8 mouse cellular contexts compared by ENCODE assay signal in the genomic region with DNA sequence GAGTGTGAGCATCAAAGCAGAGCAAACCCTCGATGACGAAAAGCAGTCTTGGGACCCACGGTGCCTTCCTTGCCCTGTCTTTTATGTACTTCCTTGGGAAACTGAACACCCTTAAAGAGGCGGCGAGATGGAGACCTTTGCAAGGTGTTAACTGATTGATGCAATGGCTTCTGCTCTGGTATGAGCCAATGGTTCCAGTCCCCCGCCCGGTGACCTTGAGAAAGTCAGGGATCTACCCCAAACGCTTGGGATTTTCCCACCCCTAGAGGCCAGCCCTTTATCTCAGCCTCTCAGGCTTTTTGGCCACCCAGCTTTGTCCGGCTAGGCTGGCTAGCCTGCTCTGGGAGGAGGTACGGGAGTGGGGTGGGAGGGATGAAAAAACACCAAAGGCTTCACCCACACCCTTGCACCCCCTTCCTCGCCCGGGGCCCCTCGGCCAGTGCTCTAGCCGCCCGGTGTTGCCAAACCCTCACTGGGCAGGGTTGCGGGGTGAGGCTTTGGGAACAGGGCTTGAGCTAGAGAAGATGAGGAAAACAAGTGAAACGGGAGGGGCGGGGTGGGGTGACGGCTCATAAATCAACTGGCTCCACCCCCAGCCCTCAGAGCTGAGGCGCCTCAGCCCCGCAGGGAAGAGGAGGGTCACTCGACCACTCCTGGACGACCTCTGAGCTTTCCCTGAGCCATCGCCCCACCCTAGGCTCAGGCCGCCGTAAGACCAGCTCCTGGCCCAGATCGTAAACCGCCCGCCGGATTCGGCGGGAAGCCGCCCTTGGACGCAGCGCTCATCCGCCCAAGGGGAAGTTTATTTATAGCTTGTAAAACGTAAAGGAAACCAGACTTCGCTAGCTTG.
A peak's percentile ranks its signal among the peaks of the same experiment; 100 is the strongest.
DNase-seq lines count a peak whose midpoint lies in the region; ATAC-seq and TF ChIP-seq lines count a peak whose summit lies in the region.

No protein-coding gene starts in this region.

- WGBS in embryonic facial prominence, embryonic 12.5 days = 7% methylated on average over 38 of the region's 38 CpGs
- WGBS in heart, embryonic 11.5 days (ENCODE audit: insufficient replicate concordance) = 5% methylated on average over 35 of the region's 38 CpGs
- WGBS in kidney, embryonic 14.5 days = 4% methylated on average over 35 of the region's 38 CpGs
- WGBS in small intestine, adult 2 months = 8% methylated on average over 34 of the region's 38 CpGs

- H3K4me3 ChIP-seq in embryonic facial prominence, embryonic 12.5 days = peak overlapping the region; percentile 38; the same call in 1 of the 2 replicates
- H3K4me3 ChIP-seq in heart, embryonic 11.5 days (ENCODE audit: low read depth, low read length) = peak overlapping the region; percentile 47
- peak overlapping the region; percentile 36 for H3K4me3 ChIP-seq in kidney, embryonic 14.5 days (ENCODE audit: low read length)
- peak overlapping the region; percentile 80 for H3K4me3 ChIP-seq in small intestine, adult 2 months (ENCODE audit: low read depth, low read length)

- peak; percentile 13; the same call in 1 of the 2 replicates for ATAC-seq in frontal cortex, adult (ENCODE audit: low TSS enrichment)
- no peak for ATAC-seq in embryonic facial prominence, embryonic 12.5 days (ENCODE audit: insufficient number of reproducible peaks, insufficient read depth, low FRiP score, low TSS enrichment)
- peak; percentile 67 for ATAC-seq in heart, embryonic 11.5 days (replicated peaks; ENCODE audit: insufficient number of reproducible peaks, low FRiP score, low TSS enrichment)
- peak; percentile 84 for ATAC-seq in kidney, embryonic 14.5 days (ENCODE audit: low FRiP score, low TSS enrichment)

- no peak for TF ChIP-seq POLR2A in small intestine, adult 2 months (IDR thresholded peaks at IDR 0.05; ENCODE audit: low read depth, low read length)

- H3K27me3 ChIP-seq in embryonic facial prominence, embryonic 12.5 days = peaks cover 83% of the 10 kb centered on the region
- peaks cover 56% of the 10 kb centered on the region for H3K27me3 ChIP-seq in heart, embryonic 11.5 days (ENCODE audit: control insufficient read depth, insufficient read depth, low read length)
- peaks cover 7% of the 10 kb centered on the region; the same call in 1 of the 2 replicates for H3K27me3 ChIP-seq in kidney, embryonic 14.5 days (ENCODE audit: control insufficient read depth, insufficient read depth, low read length)
- H3K27me3 ChIP-seq in small intestine, adult 2 months (ENCODE audit: control insufficient read depth, insufficient read depth, low read length) = no peaks in the 10 kb centered on the region

- H3K4me2 ChIP-seq in embryonic facial prominence, embryonic 12.5 days (replicated peaks) = peak overlapping the region; percentile 61
- H3K4me2 ChIP-seq in heart, embryonic 11.5 days = peak overlapping the region; percentile 72
- H3K4me2 ChIP-seq in kidney, embryonic 14.5 days (replicated peaks; ENCODE audit: low read depth, low read length) = peak overlapping the region; percentile 58

- H3K27ac ChIP-seq in embryonic facial prominence, embryonic 12.5 days = peak overlapping the region; percentile 82
- peak overlapping the region; percentile 93 for H3K27ac ChIP-seq in heart, embryonic 11.5 days (ENCODE audit: low read depth, low read length)
- peak overlapping the region; percentile 91 for H3K27ac ChIP-seq in kidney, embryonic 14.5 days (ENCODE audit: low read depth, low read length)
- peak overlapping the region; percentile 93 for H3K27ac ChIP-seq in small intestine, adult 2 months (ENCODE audit: insufficient read depth, low read depth, low read length)

- H3K4me1 ChIP-seq in embryonic facial prominence, embryonic 12.5 days = peaks cover 41% of the 10 kb centered on the region
- peaks cover 36% of the 10 kb centered on the region for H3K4me1 ChIP-seq in heart, embryonic 11.5 days (ENCODE audit: control insufficient read depth, insufficient read depth, low read length)
- peaks cover 16% of the 10 kb centered on the region for H3K4me1 ChIP-seq in kidney, embryonic 14.5 days (ENCODE audit: control insufficient read depth, insufficient read depth, low read length)
- peaks cover 14% of the 10 kb centered on the region; the same call in 1 of the 2 replicates for H3K4me1 ChIP-seq in small intestine, adult 2 months (ENCODE audit: control insufficient read depth, insufficient read depth, insufficient read length, low read length)

- DNase-seq in frontal cortex, adult 2 months (ENCODE audit: extremely low spot score in 1 of 2, low spot score in 1 of 2) = no peak
- DNase-seq in lung, postnatal 14 days = peak; percentile 46
- no peak for DNase-seq in cerebellum, adult 9-11 months

- no peaks in the 10 kb centered on the region for H3K36me3 ChIP-seq in embryonic facial prominence, embryonic 12.5 days
- H3K36me3 ChIP-seq in heart, embryonic 11.5 days (ENCODE audit: control insufficient read depth, insufficient read depth, low read length) = no peaks in the 10 kb centered on the region
- no peaks in the 10 kb centered on the region for H3K36me3 ChIP-seq in kidney, embryonic 14.5 days (ENCODE audit: control insufficient read depth, insufficient read depth, low read length)
- no peaks in the 10 kb centered on the region for H3K36me3 ChIP-seq in small intestine, adult 2 months (ENCODE audit: control insufficient read depth, insufficient read depth, low read length)

- H3K9me3 ChIP-seq in embryonic facial prominence, embryonic 12.5 days = no peaks in the 10 kb centered on the region
- H3K9me3 ChIP-seq in heart, embryonic 11.5 days (replicated peaks; ENCODE audit: control insufficient read depth, low read length) = no peaks in the 10 kb centered on the region
- H3K9me3 ChIP-seq in kidney, embryonic 14.5 days (ENCODE audit: control insufficient read depth, low read length) = no peaks in the 10 kb centered on the region

- H3K9ac ChIP-seq in embryonic facial prominence, embryonic 12.5 days = peak overlapping the region; percentile 48; the same call in 1 of the 2 replicates
- peak overlapping the region; percentile 72; the same call in 1 of the 2 replicates for H3K9ac ChIP-seq in heart, embryonic 11.5 days (ENCODE audit: low read depth, low read length)
- H3K9ac ChIP-seq in kidney, embryonic 14.5 days (ENCODE audit: low read depth, low read length) = peak overlapping the region; percentile 63

- TF ChIP-seq CTCF in small intestine, adult 2 months (IDR thresholded peaks at IDR 0.05; ENCODE audit: extremely low read depth, insufficient read length, insufficient replicate concordance, low read depth, low read length) = no peak
